Mouse (Mus musculus) CD4-positive, CD25-positive, alpha-beta regulatory T cell, adult 4 months (primary cell): ENCODE measurements around the gene Camk1d. TPM values are rescaled to one million over a fixed set of nuclear protein-coding genes. Genes with fewer than 3 reads are reported as not detected.

Experiments used
- ATAC-seq: one replicate; pipeline ENCODE4 v1.8.0; 2017
- polyA plus RNA-seq, 2 experiments: library from polyadenylated mRNA; unstranded; fragments of 100-300 nt; shearing (Covaris generic); gene quantifications; one replicate each; pipeline ENCODE4 v1.2.1; 2017

Camk1d gene
- polyA plus RNA-seq, 2 experiments from 2014 or later = 9.7 to 10.1 TPM

- ATAC-seq = no peak
Measured at GRCm38 (mm10) chr2:5707871-5708733, 6.2 kb downstream of the Camk1d start.

- peak; percentile 70 for ATAC-seq
Measured at GRCm38 (mm10) chr2:5706618-5707017, 7.7 kb downstream of the Camk1d start.

GRCm38 (mm10) chr2:5702370-5702769 is 11.9 kb downstream of the Camk1d start:
- no peak for ATAC-seq

- no peak for ATAC-seq
Measured at GRCm38 (mm10) chr2:5700931-5701330, 13.4 kb downstream of the Camk1d start.

- no peak for ATAC-seq
Measured at GRCm38 (mm10) chr2:5698451-5698850, 15.9 kb downstream of the Camk1d start.

- ATAC-seq = no peak
Measured at GRCm38 (mm10) chr2:5694094-5694493, 20.2 kb downstream of the Camk1d start.

GRCm38 (mm10) chr2:5691729-5692128 is 22.6 kb downstream of the Camk1d start:
- ATAC-seq = no peak

GRCm38 (mm10) chr2:5683366-5683765 is 30.9 kb downstream of the Camk1d start:
- ATAC-seq = no peak

GRCm38 (mm10) chr2:5681909-5682308 is 32.4 kb downstream of the Camk1d start:
- no peak for ATAC-seq

GRCm38 (mm10) chr2:5681302-5681701 is 33.0 kb downstream of the Camk1d start:
- no peak for ATAC-seq

- no peak for ATAC-seq
Measured at GRCm38 (mm10) chr2:5679055-5679454, 35.3 kb downstream of the Camk1d start.

GRCm38 (mm10) chr2:5677472-5677871 is 36.8 kb downstream of the Camk1d start:
- no peak for ATAC-seq

- ATAC-seq = no peak
Measured at GRCm38 (mm10) chr2:5676786-5677185, 37.5 kb downstream of the Camk1d start.

GRCm38 (mm10) chr2:5676143-5676483 is 38.2 kb downstream of the Camk1d start:
- ATAC-seq = no peak

GRCm38 (mm10) chr2:5675431-5676142 is 38.7 kb downstream of the Camk1d start:
- ATAC-seq = no peak

GRCm38 (mm10) chr2:5674512-5674911 is 39.8 kb downstream of the Camk1d start:
- no peak for ATAC-seq

GRCm38 (mm10) chr2:5673816-5674215 is 40.5 kb downstream of the Camk1d start:
- ATAC-seq = no peak

- no peak for ATAC-seq
Measured at GRCm38 (mm10) chr2:5672906-5673589, 41.3 kb downstream of the Camk1d start.

- ATAC-seq = no peak
Measured at GRCm38 (mm10) chr2:5670146-5670545, 44.2 kb downstream of the Camk1d start.

- ATAC-seq = no peak
Measured at GRCm38 (mm10) chr2:5669498-5670040, 44.7 kb downstream of the Camk1d start.

GRCm38 (mm10) chr2:5668940-5669339 is 45.4 kb downstream of the Camk1d start:
- no peak for ATAC-seq

GRCm38 (mm10) chr2:5663499-5663898 is 50.8 kb downstream of the Camk1d start:
- no peak for ATAC-seq

GRCm38 (mm10) chr2:5661946-5662345 is 52.4 kb downstream of the Camk1d start:
- ATAC-seq = no peak
